Mouse (Mus musculus) spleen, adult 12 weeks (tissue): ENCODE results near the gene Exoc2.

Source experiments
- DNase-seq: peaks from one replicate; pipeline ENCODE4 v3.0.0; 2022; ENCODE audit warnings: low spot score

The Exoc2 gene

DNA sequence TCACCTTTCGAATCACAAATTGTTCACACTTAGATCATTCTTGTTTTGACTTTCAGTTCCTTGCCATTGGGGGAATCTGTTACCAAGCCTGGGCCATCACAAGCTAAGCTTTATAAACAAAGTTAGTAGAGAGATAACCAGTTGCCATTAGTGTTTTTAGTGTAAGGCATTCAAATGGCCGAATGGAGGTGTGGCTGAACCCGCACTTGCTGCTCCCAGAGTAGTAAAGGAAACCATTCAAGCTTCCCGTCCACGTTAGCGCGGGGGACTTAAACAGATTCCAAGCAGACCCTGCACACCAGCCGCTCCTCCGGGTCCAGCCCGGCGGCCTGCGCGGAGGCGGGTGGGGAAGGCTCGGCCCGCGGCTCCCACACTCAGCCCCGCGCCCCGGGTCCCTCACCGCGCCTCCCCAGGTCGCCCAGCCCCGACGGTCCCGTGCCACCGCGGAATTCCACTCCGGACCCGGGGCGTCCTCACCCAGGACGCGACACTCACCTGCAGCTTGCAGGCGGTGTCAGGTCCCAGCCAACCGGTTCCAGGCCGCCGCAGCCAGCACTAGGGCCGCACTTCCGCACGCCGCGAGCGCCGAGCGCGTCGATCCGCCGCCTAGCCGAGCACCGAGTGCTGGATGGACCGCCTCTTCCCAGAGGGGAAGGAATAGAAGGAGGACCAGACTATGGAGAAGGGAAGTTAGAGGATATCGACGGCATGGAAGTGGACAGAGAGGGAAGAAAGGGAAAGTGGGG is at the start of gene Exoc2, which contains the start of gene Gm5447:
Exoc2 (minus strand) TSS at position 593 of the 746 bp plus-strand sequence.
Gm5447 (plus strand) TSS at position 704 of the 746 bp plus-strand sequence.
- peak; percentile 77 for DNase-seq

DNA sequence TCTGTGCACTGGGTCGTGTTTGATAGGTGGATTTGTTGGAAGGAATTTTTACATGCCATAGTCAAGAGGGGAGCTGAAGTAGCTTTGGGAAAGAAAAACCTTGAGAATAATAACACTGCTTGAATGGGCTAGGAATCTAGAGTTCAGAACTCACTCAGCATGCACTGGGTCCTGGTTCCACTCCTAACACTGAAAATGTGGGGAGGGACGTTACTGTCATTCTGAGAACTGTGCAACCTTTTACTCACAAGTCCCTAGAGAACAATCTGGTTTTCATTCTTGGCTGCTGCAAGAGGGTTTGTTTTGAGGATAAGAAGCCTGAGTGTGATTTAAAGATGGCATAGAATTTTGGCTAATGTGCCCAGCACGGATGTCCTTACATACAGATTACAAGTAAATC is 49.8 kb upstream of the Exoc2 start:
- no peak for DNase-seq

DNA sequence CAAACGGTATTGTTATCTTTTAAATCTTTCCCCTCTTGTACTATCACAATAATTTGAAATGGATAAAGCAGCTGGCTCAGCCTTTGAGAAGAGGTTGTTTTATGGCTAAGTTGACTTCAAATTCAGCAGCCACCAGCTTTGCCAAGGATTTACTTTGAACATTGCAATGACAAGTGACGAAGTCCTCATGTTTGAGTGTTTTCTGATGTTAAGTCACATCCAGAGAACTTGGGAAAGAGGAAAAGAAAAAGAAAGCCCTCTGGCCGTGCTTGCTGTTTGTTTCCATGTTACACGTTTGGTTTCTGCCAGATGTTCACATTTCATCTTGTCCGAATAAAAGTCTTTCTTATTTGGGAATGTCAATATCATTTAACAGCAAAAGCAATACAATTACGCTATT is 48.0 kb upstream of the Exoc2 start:
- DNase-seq: no peak

GRCm38 (mm10) chr13:31021514-31021913 is 47.6 kb upstream of the Exoc2 start:
- no peak for DNase-seq

- DNase-seq: no peak
These were observed 43.7 kb upstream of the Exoc2 start for GRCm38 (mm10) chr13:31017545-31017944.

DNA sequence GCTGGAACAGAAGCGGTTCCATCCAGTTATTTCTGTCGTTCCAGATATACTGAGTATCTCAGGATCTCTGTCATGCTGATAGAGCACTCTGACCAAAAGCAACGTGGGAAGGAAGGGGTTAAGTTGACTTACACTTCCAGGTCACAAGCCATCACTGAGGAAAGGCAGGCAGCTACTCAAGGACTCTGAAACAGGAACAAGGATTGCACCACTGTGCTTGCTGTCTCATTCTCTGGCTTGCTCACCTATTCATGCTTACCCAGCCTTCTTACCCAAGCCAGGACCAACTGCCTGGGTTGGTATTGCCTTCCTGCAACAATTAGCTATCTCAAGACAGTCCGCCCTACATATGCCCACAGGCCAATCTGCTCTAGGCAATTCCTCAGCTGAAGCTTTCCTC is 31.1 kb upstream of the Exoc2 start:
- DNase-seq: no peak

DNA sequence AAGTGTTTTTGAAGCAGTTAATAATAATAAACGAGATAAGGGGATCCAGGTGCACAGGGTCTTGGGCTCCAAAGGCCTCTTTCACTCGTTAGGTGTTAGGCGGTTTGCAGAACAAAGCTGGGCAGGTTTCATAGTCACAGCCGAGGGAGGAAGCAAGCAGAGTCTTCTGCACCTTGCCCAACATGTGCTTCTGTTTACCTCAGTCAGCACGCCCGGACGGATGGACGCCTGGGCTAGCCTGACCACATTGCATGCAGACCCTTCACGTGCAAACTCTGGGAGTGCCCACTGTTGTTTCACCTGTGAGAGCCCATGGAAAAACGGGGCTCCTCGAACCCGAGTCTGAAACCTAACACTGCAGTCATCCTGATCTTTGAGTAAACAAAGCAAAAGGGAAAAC is 30.6 kb upstream of the Exoc2 start:
- DNase-seq: no peak

GRCm38 (mm10) chr13:30999799-31000198 is 25.9 kb upstream of the Exoc2 start:
- no peak for DNase-seq

- no peak for DNase-seq
These were observed 23.8 kb upstream of the Exoc2 start for GRCm38 (mm10) chr13:30997526-30998253.

GRCm38 (mm10) chr13:30994249-30994858 is 20.5 kb upstream of the Exoc2 start:
- no peak for DNase-seq

GRCm38 (mm10) chr13:30993819-30994218 is 19.9 kb upstream of the Exoc2 start:
- no peak for DNase-seq

GRCm38 (mm10) chr13:30990233-30990632 is 16.3 kb upstream of the Exoc2 start:
- no peak for DNase-seq

- no peak for DNase-seq
These were observed 15.8 kb upstream of the Exoc2 start for GRCm38 (mm10) chr13:30989710-30990109.

GRCm38 (mm10) chr13:30987686-30988085 is 13.8 kb upstream of the Exoc2 start:
- DNase-seq: no peak

- DNase-seq: no peak
These were observed 13.1 kb upstream of the Exoc2 start for GRCm38 (mm10) chr13:30986934-30987455.

- DNase-seq: no peak
These were observed 11.9 kb upstream of the Exoc2 start for GRCm38 (mm10) chr13:30985598-30986466.

GRCm38 (mm10) chr13:30985275-30985597 is 11.3 kb upstream of the Exoc2 start:
- no peak for DNase-seq

GRCm38 (mm10) chr13:30981666-30982065 is 7.8 kb upstream of the Exoc2 start:
- DNase-seq: peak; percentile 27

DNA sequence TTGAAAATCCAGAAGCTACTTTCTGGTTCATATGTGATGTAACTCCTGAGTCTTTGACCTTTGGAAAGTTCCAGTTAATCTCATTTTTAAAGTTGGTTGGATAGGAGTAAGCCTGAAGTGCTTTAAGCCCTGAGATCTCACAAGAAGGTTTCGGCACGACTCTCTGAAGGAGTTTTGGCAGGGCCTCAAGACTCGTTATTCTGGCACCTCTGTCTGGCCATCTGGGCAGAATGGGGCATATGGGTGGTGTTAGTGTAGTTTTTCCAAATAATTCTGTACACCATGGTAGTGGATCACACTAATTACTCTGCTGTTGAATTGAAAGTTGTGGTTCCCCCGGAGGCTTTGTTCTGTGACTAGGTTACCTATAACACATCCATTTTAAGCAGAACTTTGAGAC is 4.3 kb upstream of the Exoc2 start:
- DNase-seq: no peak

GRCm38 (mm10) chr13:30976536-30977084 is 2.7 kb upstream of the Exoc2 start:
- no peak for DNase-seq

GRCm38 (mm10) chr13:30974247-30974630 is 346 bp upstream of the Exoc2 start:
- no peak for DNase-seq

GRCm38 (mm10) chr13:30972102-30972501 is 1.8 kb downstream of the Exoc2 start:
- DNase-seq: peak; percentile 21
